Mouse (Mus musculus) spleen, adult 2 months (tissue): Measurements from ENCODE around the gene Cnih1.

Experiments
- CTCF ChIP-seq: fragments of 200-500 bp; IDR thresholded peaks from 2 replicates; pipeline ENCODE4 v1.5.1; 2011; ENCODE audit warnings: mild to moderate bottlenecking, inconsistent platforms; ENCODE audit not compliant: insufficient read depth, insufficient read length, insufficient replicate concordance; ENCODE audit errors: extremely low read depth
- POLR2A ChIP-seq: fragments of 200-500 bp; IDR thresholded peaks from 2 replicates; pipeline ENCODE4 v1.6.1; 2011; ENCODE audit warnings: low read depth, low read length, inconsistent platforms

- TF ChIP-seq POLR2A (no peak), CTCF (no peak)
Observed at GRCm38 (mm10) chr14:46794157-46794556, 5.9 kb upstream of the Cnih1 start.
